Mouse (Mus musculus): ENCODE measurements around the gene Tmem126b. TPM values are rescaled to one million over a fixed set of nuclear protein-coding genes. Genes with fewer than 3 reads are reported as not detected.

Tmem126b gene
- polyA plus RNA-seq, 1 experiment from 2014 or later: 11.1 TPM

Other genes with a start within 250 kb of the Tmem126b start
- not detected in 2 replicates for gene Ccdc83, start 210.2 kb downstream of the Tmem126b start, polyA plus RNA-seq (2015; fragmentation: Nextera tagmentation; extraction: Ambion mirVana)
- gene Sytl2, start 173.7 kb downstream of the Tmem126b start, polyA plus RNA-seq (2015; fragmentation: Nextera tagmentation; extraction: Ambion mirVana): 0.79 and 1.0 TPM in 2 replicates
- 0.13 TPM in 2 replicates for gene Ccdc89, start 49.4 kb downstream of the Tmem126b start, polyA plus RNA-seq (2015; fragmentation: Nextera tagmentation; extraction: Ambion mirVana)
- gene Crebzf, start 33.3 kb downstream of the Tmem126b start, polyA plus RNA-seq (2015; fragmentation: Nextera tagmentation; extraction: Ambion mirVana): 9.9 and 12.3 TPM in 2 replicates
- 34.3 and 43.4 TPM in 2 replicates for gene Tmem126a, start 18.8 kb downstream of the Tmem126b start, polyA plus RNA-seq (2015; fragmentation: Nextera tagmentation; extraction: Ambion mirVana)
- 0.56 and 0.60 TPM in 2 replicates for gene Dlg2, start 671 bp upstream of the Tmem126b start, polyA plus RNA-seq (2015; fragmentation: Nextera tagmentation; extraction: Ambion mirVana)

Data from liver, embryonic 15.5 days (tissue).